Mouse (Mus musculus) heart, adult 2 months (tissue): ENCODE measurements at regions not wholly inside any gene's neighbourhood (a gene's known extent, or its start where the extent isn't known, plus 50 kb on each side); places are given as distances from the start of the nearest gene placed in this dataset.

ENCODE experiments used
- CTCF ChIP-seq: fragments of 200-600 bp; IDR thresholded peaks from 2 replicates; pipeline ENCODE4 v1.8.1; 2022; ENCODE audit warnings: antibody characterized with exemption, mild to moderate bottlenecking, moderate library complexity
- EP300 ChIP-seq: fragments of 200-500 bp; IDR thresholded peaks from 2 replicates; pipeline ENCODE4 v1.6.1; 2011; ENCODE audit warnings: low read depth, low read length, control low read depth; ENCODE audit not compliant: insufficient read depth

DNA sequence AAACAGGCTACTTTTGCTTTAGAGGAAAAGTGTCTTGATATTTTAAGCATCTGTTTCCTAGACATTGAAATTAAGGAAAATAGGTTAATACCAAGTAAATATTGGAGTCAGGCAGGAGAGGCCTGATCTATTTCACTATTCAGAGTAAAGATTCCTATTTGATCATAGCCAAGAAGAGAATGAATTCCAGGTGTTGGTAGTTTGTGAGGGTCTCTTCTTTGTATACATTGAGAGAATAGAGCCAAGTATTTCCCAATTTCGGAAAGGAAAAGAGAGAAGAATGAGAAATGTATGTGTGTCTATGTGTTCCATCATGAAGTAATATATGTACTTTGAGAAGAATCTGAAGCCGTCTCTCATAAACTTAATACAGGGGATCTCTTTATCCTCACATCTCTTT lies 756.7 kb downstream of the Adgrl2 start:
- no peak for TF ChIP-seq CTCF
- TF ChIP-seq EP300: no peak
